Mouse (Mus musculus): Measurements from ENCODE around the gene Tns4. TPM values are rescaled to one million over a fixed set of nuclear protein-coding genes. Genes with fewer than 3 reads are reported as not detected.

The Tns4 gene
- polyA plus RNA-seq, 1 experiment from 2014 or later: 1.5 TPM

DNA sequence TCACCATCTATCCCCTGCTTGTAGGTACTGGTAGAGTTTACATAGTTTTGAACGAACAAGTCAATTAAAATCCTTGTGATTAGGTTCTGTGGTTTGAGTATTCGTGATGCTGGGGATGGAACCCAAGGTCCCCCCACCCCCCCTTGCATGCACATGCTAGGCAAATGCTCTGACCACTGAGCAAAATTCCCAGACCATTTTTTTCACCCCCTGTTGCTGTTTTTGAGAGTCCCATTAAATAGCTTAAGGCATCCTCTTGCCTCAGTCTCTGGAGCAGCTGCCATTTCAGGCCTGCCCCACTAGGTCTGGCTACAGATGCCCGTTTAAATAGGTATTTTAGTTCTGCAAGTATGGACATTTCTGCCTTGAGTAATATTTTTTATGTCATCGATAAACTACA lies 66.0 kb downstream of the Tns4 start:
- no peak for ATAC-seq (ENCODE audit: insufficient read depth, low FRiP score, low read depth)

DNA sequence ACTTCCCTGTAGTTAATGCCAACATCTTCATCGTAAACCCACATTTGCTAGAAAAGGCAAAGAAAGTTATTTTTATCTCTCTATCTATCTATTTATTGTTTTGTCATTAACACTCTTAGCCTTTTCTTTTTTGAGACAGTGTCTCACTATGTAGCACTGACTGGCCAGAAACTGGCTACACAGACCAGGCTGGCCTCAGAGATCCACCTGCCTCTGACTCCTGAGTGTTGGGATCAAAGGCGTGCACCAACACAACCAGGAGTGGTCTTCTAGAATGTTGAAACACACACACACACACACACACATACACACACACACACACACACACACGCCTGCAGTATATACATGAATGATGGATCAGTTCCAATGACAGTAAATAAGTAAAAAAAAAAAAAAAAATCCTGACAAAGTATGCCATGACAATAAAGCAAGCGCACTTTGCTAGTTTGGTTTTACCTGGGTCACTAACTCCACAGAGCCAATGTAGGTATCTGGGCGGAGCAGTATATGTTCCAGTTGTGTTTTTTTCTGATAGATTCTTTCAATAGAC lies 66.6 kb downstream of the Tns4 start:
- WGBS: 66% methylated on average over 5 of the region's 5 CpGs

More for the DNA sequence above, 66.0 kb downstream of the Tns4 start:
- peak overlapping the region; percentile 56; the same call in 1 of the 2 replicates for H3K9ac ChIP-seq
- 5% methylated on average over 4 of the region's 4 CpGs for WGBS
- H3K4me3 ChIP-seq (replicated peaks): peak overlapping the region; percentile 76
- H3K36me3 ChIP-seq: peaks cover 15% of the 10 kb centered on the region
- H3K9me3 ChIP-seq: no peaks in the 10 kb centered on the region
- H3K27ac ChIP-seq: no peak overlapping the region
- H3K27me3 ChIP-seq (replicated peaks): no peaks in the 10 kb centered on the region
- H3K4me2 ChIP-seq: peak overlapping the region; percentile 60
- peaks cover 4% of the 10 kb centered on the region; the same call in 1 of the 2 replicates for H3K4me1 ChIP-seq

DNA sequence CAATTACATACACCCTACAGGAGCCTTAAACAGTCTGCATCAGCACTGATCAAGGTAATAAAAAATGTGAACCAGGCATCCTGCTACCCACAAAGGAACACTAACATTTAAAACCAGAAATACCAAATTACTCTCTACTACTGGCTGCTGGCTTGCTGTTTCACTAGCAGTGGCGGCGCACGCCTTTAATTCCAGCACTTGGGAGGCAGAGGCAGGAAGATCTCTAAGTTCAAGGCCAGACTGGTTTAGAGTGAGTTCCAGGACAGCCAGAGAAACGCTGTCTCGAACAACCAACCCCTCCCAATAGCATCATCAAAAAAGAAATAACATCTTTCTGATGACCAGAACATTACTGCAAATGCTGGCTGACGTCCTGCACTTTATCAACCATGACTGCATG lies 69.3 kb downstream of the Tns4 start:
- H3K27ac ChIP-seq: no peak overlapping the region
- no peaks in the 10 kb centered on the region for H3K9me3 ChIP-seq
- no peaks in the 10 kb centered on the region for H3K27me3 ChIP-seq (replicated peaks)
- no peak overlapping the region for H3K9ac ChIP-seq
- 93% methylated on average over 6 of the region's 6 CpGs for WGBS
- no peak overlapping the region for H3K4me3 ChIP-seq (replicated peaks)
- 0 out of 2 replicates have a peak, but pooled peaks cover 4% of the 10 kb centered on the region for H3K4me1 ChIP-seq
- H3K36me3 ChIP-seq: peaks cover 29% of the 10 kb centered on the region
- H3K4me2 ChIP-seq: no peak overlapping the region
- ATAC-seq (ENCODE audit: insufficient read depth, low FRiP score, low read depth): no peak

More for the DNA sequence above, 66.6 kb downstream of the Tns4 start:
- H3K9ac ChIP-seq: no peak overlapping the region
- H3K4me3 ChIP-seq (replicated peaks): peak overlapping the region; percentile 76
- H3K27ac ChIP-seq: no peak overlapping the region
- H3K27me3 ChIP-seq (replicated peaks): no peaks in the 10 kb centered on the region
- H3K4me1 ChIP-seq: peaks cover 4% of the 10 kb centered on the region; the same call in 1 of the 2 replicates
- H3K36me3 ChIP-seq: peaks cover 20% of the 10 kb centered on the region
- H3K9me3 ChIP-seq: no peaks in the 10 kb centered on the region
- peak overlapping the region; percentile 60 for H3K4me2 ChIP-seq
- no peak for ATAC-seq (ENCODE audit: insufficient read depth, low FRiP score, low read depth)

Other genes starting within 250 kb of the Tns4 start
- 4.5 and 5.0 TPM in 2 replicates for gene Wipf2, start 225.7 kb downstream of the Tns4 start, polyA plus RNA-seq (2015; fragmentation: Nextera tagmentation; extraction: Ambion mirVana)
- 28.8 and 30.3 TPM in 2 replicates for gene Cdc6, start 181.5 kb downstream of the Tns4 start, polyA plus RNA-seq (2015; fragmentation: Nextera tagmentation; extraction: Ambion mirVana)
- gene Rara, start 161.5 kb downstream of the Tns4 start, polyA plus RNA-seq (2015; fragmentation: Nextera tagmentation; extraction: Ambion mirVana): 34.0 and 41.0 TPM in 2 replicates
- gene Gjd3, start 106.3 kb downstream of the Tns4 start, polyA plus RNA-seq (2015; fragmentation: Nextera tagmentation; extraction: Ambion mirVana): 0.42 and 0.43 TPM in 2 replicates
- gene Top2a, start 65.1 kb downstream of the Tns4 start, polyA plus RNA-seq (2015; fragmentation: Nextera tagmentation; extraction: Ambion mirVana): 211 and 217 TPM in 2 replicates
- 513 and 558 TPM in 2 replicates for gene Igfbp4, start 48.1 kb downstream of the Tns4 start, polyA plus RNA-seq (2015; fragmentation: Nextera tagmentation; extraction: Ambion mirVana)
- gene Ccr7, start 65.8 kb upstream of the Tns4 start, polyA plus RNA-seq (2015; fragmentation: Nextera tagmentation; extraction: Ambion mirVana): 0.21 and 0.27 TPM in 2 replicates
- 202 and 210 TPM in 2 replicates for gene Smarce1, start 141.7 kb upstream of the Tns4 start, polyA plus RNA-seq (2015; fragmentation: Nextera tagmentation; extraction: Ambion mirVana)
- gene Krt222, start 154.8 kb upstream of the Tns4 start, polyA plus RNA-seq (2015; fragmentation: Nextera tagmentation; extraction: Ambion mirVana): 0.17 and 0.31 TPM in 2 replicates
- not detected in 2 replicates for gene Krt24, start 196.0 kb upstream of the Tns4 start, polyA plus RNA-seq (2015; fragmentation: Nextera tagmentation; extraction: Ambion mirVana)
- 0.06 TPM in 1 of 2 replicates, not detected in the other for gene Krt25, start 233.6 kb upstream of the Tns4 start, polyA plus RNA-seq (2015; fragmentation: Nextera tagmentation; extraction: Ambion mirVana)
- gene Krt26, start 248.7 kb upstream of the Tns4 start, polyA plus RNA-seq (2015; fragmentation: Nextera tagmentation; extraction: Ambion mirVana): 0.06 TPM in 1 of 2 replicates, not detected in the other

All from stomach, embryonic 15.5 days (tissue).